Mouse (Mus musculus) E14TG2a.4 (cell line): ENCODE measurements around the gene Ercc6l2.

Experiments
- CTCF ChIP-seq: conservative IDR thresholded peaks from 2 replicates; pipeline ENCODE4 v1.5.1; 2014; ENCODE audit warnings: low read length
- POU5F1 ChIP-seq: IDR thresholded peaks from 2 replicates; pipeline ENCODE4 v1.6.1; 2014; ENCODE audit warnings: low read length, borderline replicate concordance

DNA sequence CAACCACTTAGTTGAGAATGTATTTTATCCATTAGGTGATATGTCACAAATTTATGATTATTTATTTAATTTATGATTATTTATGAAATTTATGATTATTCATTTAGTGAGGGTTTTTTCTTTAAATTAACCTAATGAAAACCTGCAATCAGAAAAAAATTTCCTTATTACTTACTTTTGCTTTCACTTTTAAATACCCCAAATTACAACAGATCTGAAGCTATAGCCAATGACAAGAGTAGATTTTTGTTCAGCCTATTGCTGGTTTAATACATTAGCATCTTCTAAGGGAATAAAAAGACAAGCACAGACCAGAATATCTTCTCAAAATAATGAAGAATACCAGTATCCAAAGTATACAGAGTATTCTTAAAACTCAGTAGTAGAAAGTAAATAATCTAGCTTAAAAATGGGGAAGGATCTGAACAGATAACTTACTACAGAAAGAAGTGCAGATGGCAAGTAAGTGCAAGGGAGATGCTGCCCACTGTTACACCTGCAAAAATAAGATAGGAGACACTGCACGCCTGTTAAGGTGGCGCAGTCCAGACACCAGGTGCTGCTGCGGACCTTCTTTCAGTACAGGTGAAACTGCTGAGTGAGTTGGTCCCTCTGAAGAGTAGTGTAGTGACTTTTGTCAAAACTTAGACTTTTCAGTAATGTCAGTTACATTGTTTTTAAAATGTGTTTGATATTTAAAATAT lies 35.4 kb downstream of the Ercc6l2 start:
- TF ChIP-seq CTCF (no peak), POU5F1 (no peak)
